Mouse (Mus musculus): ENCODE measurements at regions not wholly inside any gene's neighbourhood (a gene's known extent, or its start where the extent isn't known, plus 50 kb on each side); places are given as distances from the start of the nearest gene placed in this dataset.

DNA sequence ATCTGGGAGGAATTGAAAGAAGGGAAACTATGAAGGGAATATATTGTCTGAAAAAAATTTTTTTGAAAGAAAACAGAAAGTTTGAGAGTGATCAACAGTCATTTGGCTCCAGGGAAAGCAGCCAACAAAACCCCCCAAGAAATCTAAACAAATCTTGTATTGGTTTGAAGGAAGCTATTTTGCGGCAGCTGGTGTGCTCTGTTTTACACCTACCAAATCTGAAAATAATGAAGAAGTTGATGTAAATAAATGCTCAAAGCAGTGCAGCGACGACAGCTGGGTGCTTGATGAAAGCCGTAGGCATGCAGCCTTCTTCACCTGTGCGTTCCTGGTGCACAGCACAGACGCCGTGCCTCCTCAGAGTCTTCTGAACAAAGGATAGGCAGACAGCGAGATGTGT is 488.2 kb downstream of the Tmem132b start:
- no peak overlapping the region for H3K4me3 ChIP-seq (ENCODE audit: control insufficient read depth in 1 of 2, insufficient read depth in 1 of 2, low read depth in 2 of 2, low read length in 2 of 2)
- no peaks in the 10 kb centered on the region for H3K4me1 ChIP-seq (ENCODE audit: control insufficient read depth in 1 of 2, insufficient read depth in 2 of 2, low read length in 2 of 2)
- no peak overlapping the region for H3K9ac ChIP-seq (ENCODE audit: control insufficient read depth, low read depth, low read length, poor library complexity, severe bottlenecking)
- no peak overlapping the region for H3K27ac ChIP-seq (ENCODE audit: control insufficient read depth, low read depth, low read length)
- H3K79me2 ChIP-seq (ENCODE audit: control insufficient read depth, insufficient read depth, low read length, poor library complexity), result no peaks in the 10 kb centered on the region
- no peaks in the 10 kb centered on the region for H3K9me3 ChIP-seq (replicated peaks; ENCODE audit: insufficient read depth, low read length)
- DNase-seq (ENCODE audit: low read depth, low spot score), result no peak
- no peaks in the 10 kb centered on the region for H3K27me3 ChIP-seq (ENCODE audit: control insufficient read depth in 1 of 2, insufficient read depth in 2 of 2, low read length in 2 of 2)
- H3K36me3 ChIP-seq (ENCODE audit: control insufficient read depth in 1 of 2, insufficient read depth in 2 of 2, low read length in 2 of 2), result no peaks in the 10 kb centered on the region
- TF ChIP-seq ELF1 (IDR thresholded peaks at IDR 0.05; ENCODE audit: low read depth, low read length), result no peak
- no peak for TF ChIP-seq POLR2AphosphoS5 (IDR thresholded peaks at IDR 0.05; ENCODE audit: borderline replicate concordance, low read depth, low read length)
- no peak for TF ChIP-seq RAD21 (IDR thresholded peaks at IDR 0.05; ENCODE audit: low read depth, low read length)
- no peak for TF ChIP-seq GABPA (IDR thresholded peaks at IDR 0.05; ENCODE audit: low read depth, low read length)

DNA sequence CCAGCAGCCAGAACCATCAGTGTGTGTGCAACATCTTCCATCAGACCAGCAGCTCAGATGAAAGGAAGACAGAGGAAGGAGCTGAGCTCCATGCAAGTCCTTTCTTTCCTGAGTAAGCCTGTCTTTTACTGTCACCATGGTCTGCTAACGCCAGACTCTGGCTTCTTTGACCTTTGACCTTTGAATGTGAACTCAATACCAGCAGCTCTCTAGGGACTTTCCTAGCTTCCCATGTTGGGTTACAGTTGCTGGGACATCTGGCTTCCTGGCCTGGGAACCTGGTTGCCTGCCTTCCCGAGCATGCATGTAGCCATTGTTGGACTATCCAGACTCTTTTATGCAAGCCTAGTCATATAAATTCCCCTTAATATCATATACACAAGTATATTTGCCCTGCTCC is 492.3 kb downstream of the Tmem132b start:
- Histone ChIP-seq H3K27me3 (ENCODE audit: control insufficient read depth in 1 of 2, insufficient read depth in 2 of 2, low read length in 2 of 2) (no peaks in the 10 kb centered on the region), H3K9ac (ENCODE audit: control insufficient read depth, low read depth, low read length, poor library complexity, severe bottlenecking) (no peak overlapping the region), H3K27ac (ENCODE audit: control insufficient read depth, low read depth, low read length) (no peak overlapping the region), H3K4me3 (ENCODE audit: control insufficient read depth in 1 of 2, insufficient read depth in 1 of 2, low read depth in 2 of 2, low read length in 2 of 2) (no peak overlapping the region), H3K79me2 (ENCODE audit: control insufficient read depth, insufficient read depth, low read length, poor library complexity) (no peaks in the 10 kb centered on the region), H3K4me1 (ENCODE audit: control insufficient read depth in 1 of 2, insufficient read depth in 2 of 2, low read length in 2 of 2) (no peaks in the 10 kb centered on the region), H3K9me3 (replicated peaks; ENCODE audit: insufficient read depth, low read length) (no peaks in the 10 kb centered on the region), H3K36me3 (ENCODE audit: control insufficient read depth in 1 of 2, insufficient read depth in 2 of 2, low read length in 2 of 2) (no peaks in the 10 kb centered on the region)
- TF ChIP-seq USF2 (IDR thresholded peaks at IDR 0.05; ENCODE audit: borderline replicate concordance in 1 of 2, insufficient read depth in 1 of 2, low read depth in 1 of 2, low read length in 2 of 2) (no peak), ELF1 (IDR thresholded peaks at IDR 0.05; ENCODE audit: low read depth, low read length) (no peak), CHD2 (IDR thresholded peaks at IDR 0.05; ENCODE audit: low read length) (no peak), MAX (IDR thresholded peaks at IDR 0.05; ENCODE audit: low read length) (no peak), RAD21 (IDR thresholded peaks at IDR 0.05; ENCODE audit: low read depth, low read length) (no peak), GATA1 (IDR thresholded peaks at IDR 0.05; ENCODE audit: low read depth, low read length) (no peak), ZKSCAN1 (IDR thresholded peaks at IDR 0.05; ENCODE audit: low read depth, low read length) (no peak)
- DNase-seq (ENCODE audit: low read depth, low spot score), result no peak

DNA sequence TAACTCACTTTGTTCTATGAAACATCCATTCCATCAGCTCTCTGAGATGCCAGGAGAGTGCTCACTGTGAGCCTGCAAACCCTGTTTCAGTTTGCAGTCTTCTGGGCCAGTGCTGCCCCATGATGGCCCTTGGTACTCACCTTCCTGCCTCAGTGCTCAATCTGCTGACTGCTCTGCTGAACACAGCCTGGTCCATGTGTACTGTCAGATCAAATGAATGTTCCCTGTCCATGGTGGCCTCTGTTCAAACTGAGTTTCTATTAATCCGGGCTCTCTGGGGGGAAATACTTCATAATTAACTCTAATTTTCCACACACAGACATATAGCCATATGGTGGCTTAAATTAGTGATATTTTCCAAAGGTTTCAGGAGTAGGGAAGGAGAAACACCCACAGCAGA is 503.3 kb downstream of the Tmem132b start:
- Histone ChIP-seq H3K36me3 (ENCODE audit: control insufficient read depth in 1 of 2, insufficient read depth in 2 of 2, low read length in 2 of 2) (no peaks in the 10 kb centered on the region), H3K9ac (ENCODE audit: control insufficient read depth, low read depth, low read length, poor library complexity, severe bottlenecking) (no peak overlapping the region), H3K79me2 (ENCODE audit: control insufficient read depth, insufficient read depth, low read length, poor library complexity) (no peaks in the 10 kb centered on the region), H3K4me3 (ENCODE audit: control insufficient read depth in 1 of 2, insufficient read depth in 1 of 2, low read depth in 2 of 2, low read length in 2 of 2) (no peak overlapping the region), H3K4me1 (ENCODE audit: control insufficient read depth in 1 of 2, insufficient read depth in 2 of 2, low read length in 2 of 2) (no peaks in the 10 kb centered on the region), H3K27ac (ENCODE audit: control insufficient read depth, low read depth, low read length) (no peak overlapping the region), H3K9me3 (replicated peaks; ENCODE audit: insufficient read depth, low read length) (no peaks in the 10 kb centered on the region), H3K27me3 (ENCODE audit: control insufficient read depth in 1 of 2, insufficient read depth in 2 of 2, low read length in 2 of 2) (no peaks in the 10 kb centered on the region)
- no peak for TF ChIP-seq MXI1 (IDR thresholded peaks at IDR 0.05; ENCODE audit: low read depth, low read length)
- no peak for TF ChIP-seq CHD2 (IDR thresholded peaks at IDR 0.05; ENCODE audit: low read length)
- TF ChIP-seq E2F4 (IDR thresholded peaks at IDR 0.05; ENCODE audit: borderline replicate concordance, low read depth, low read length), result no peak
- TF ChIP-seq MYC (IDR thresholded peaks at IDR 0.05; ENCODE audit: low read depth, low read length), result no peak
- TF ChIP-seq TBP (IDR thresholded peaks at IDR 0.05; ENCODE audit: low read depth, low read length), result no peak
- no peak for DNase-seq (ENCODE audit: low read depth, low spot score)
